Mouse (Mus musculus) embryo, embryonic 9.5 days (tissue): ENCODE results near the gene Slc4a8.
"Not testable (repeated sequence)": the region's sequence is repeated elsewhere in the genome, so short reads cannot be mapped to it uniquely, and the experiment has no call there.

Experiments
- DNase-seq: peaks from one replicate; pipeline ENCODE4 v3.0.0-alpha.2; 2017; ENCODE audit errors: extremely low spot score

Slc4a8 gene

GRCm38 (mm10) chr15:100743238-100743637 is 18.3 kb upstream of the Slc4a8 start:
- DNase-seq = no peak

- no peak for DNase-seq
These were observed 14.9 kb upstream of the Slc4a8 start for GRCm38 (mm10) chr15:100746478-100747120.

GRCm38 (mm10) chr15:100747121-100747963 is 14.2 kb upstream of the Slc4a8 start:
- DNase-seq = peak; percentile 45

- no peak for DNase-seq
These were observed 13.0 kb upstream of the Slc4a8 start for GRCm38 (mm10) chr15:100748584-100748983.

GRCm38 (mm10) chr15:100749751-100750538 is 11.6 kb upstream of the Slc4a8 start:
- DNase-seq = no peak

- no peak for DNase-seq
These were observed 9.1 kb upstream of the Slc4a8 start for GRCm38 (mm10) chr15:100752439-100752838.

- no peak for DNase-seq
These were observed 8.5 kb upstream of the Slc4a8 start for GRCm38 (mm10) chr15:100753045-100753444.

GRCm38 (mm10) chr15:100754041-100754440 is 7.5 kb upstream of the Slc4a8 start:
- no peak for DNase-seq

GRCm38 (mm10) chr15:100754805-100755497 is 6.6 kb upstream of the Slc4a8 start:
- DNase-seq = peak; percentile 51

GRCm38 (mm10) chr15:100755498-100755859 is 6.1 kb upstream of the Slc4a8 start:
- DNase-seq = no peak

GRCm38 (mm10) chr15:100755881-100756624 is 5.5 kb upstream of the Slc4a8 start:
- no peak for DNase-seq

GRCm38 (mm10) chr15:100757527-100757978 is 4.0 kb upstream of the Slc4a8 start:
- peak; percentile 82 for DNase-seq

GRCm38 (mm10) chr15:100759286-100759685 is 2.3 kb upstream of the Slc4a8 start:
- DNase-seq = no peak

- no peak for DNase-seq
These were observed 520 bp upstream of the Slc4a8 start for GRCm38 (mm10) chr15:100761036-100761418.

- DNase-seq = no peak
These were observed 1.1 kb downstream of the Slc4a8 start for GRCm38 (mm10) chr15:100762649-100763048.

- DNase-seq = no peak
These were observed 2.8 kb downstream of the Slc4a8 start for GRCm38 (mm10) chr15:100764163-100764951.

- DNase-seq = no peak
These were observed 5.3 kb downstream of the Slc4a8 start for GRCm38 (mm10) chr15:100766826-100767225.

- no peak for DNase-seq
These were observed 6.3 kb downstream of the Slc4a8 start for GRCm38 (mm10) chr15:100767851-100768250.

GRCm38 (mm10) chr15:100769023-100769422 is 7.5 kb downstream of the Slc4a8 start:
- DNase-seq = not testable (repeated sequence)

- no peak for DNase-seq
These were observed 8.8 kb downstream of the Slc4a8 start for GRCm38 (mm10) chr15:100770338-100770737.
